8 mouse cellular contexts compared by ENCODE assay signal in genomic region chr4:107923803-107924194, GRCm38 (mm10). TPM values are rescaled to one million over a fixed set of nuclear protein-coding genes. Genes with fewer than 3 reads are reported as not detected.
A peak's percentile ranks its signal among the peaks of the same experiment; 100 is the strongest.
DNase-seq lines count a peak whose midpoint lies in the region; ATAC-seq and TF ChIP-seq lines count a peak whose summit lies in the region.

No protein-coding gene starts in this region.

- H3K27ac ChIP-seq in heart, embryonic 12.5 days (ENCODE audit: poor library complexity, severe bottlenecking) = no peak overlapping the region
- no peak overlapping the region for H3K27ac ChIP-seq in hindbrain, embryonic 12.5 days
- peak overlapping the region; percentile 92 for H3K27ac ChIP-seq in midbrain, embryonic 10.5 days (replicated peaks)

- H3K36me3 ChIP-seq in heart, embryonic 12.5 days = no peaks in the 10 kb centered on the region
- peaks cover 20% of the 10 kb centered on the region for H3K36me3 ChIP-seq in G1E (replicated peaks)
- H3K36me3 ChIP-seq in hindbrain, embryonic 12.5 days = 0 out of 2 replicates have a peak, but pooled peaks cover 6% of the 10 kb centered on the region
- H3K36me3 ChIP-seq in midbrain, embryonic 10.5 days = peaks cover 8% of the 10 kb centered on the region; the same call in 1 of the 2 replicates

- no peaks in the 10 kb centered on the region for H3K27me3 ChIP-seq in heart, embryonic 12.5 days (replicated peaks)
- H3K27me3 ChIP-seq in G1E (ENCODE audit: insufficient read depth, low read length) = peaks cover 6% of the 10 kb centered on the region; the same call in 1 of the 2 replicates
- H3K27me3 ChIP-seq in hindbrain, embryonic 12.5 days = no peaks in the 10 kb centered on the region
- H3K27me3 ChIP-seq in midbrain, embryonic 10.5 days (ENCODE audit: low read depth, poor library complexity, severe bottlenecking) = no peaks in the 10 kb centered on the region

- DNase-seq in heart, adult 8-10 months (ENCODE audit: low spot score) = no peak
- no peak for DNase-seq in G1E (ENCODE audit: low spot score)
- no peak for DNase-seq in midbrain, embryonic 10.5 days (ENCODE audit: low spot score)
- DNase-seq in right cerebral cortex, adult 2 months (ENCODE audit: low spot score in 2 of 2) = no peak
- DNase-seq in layer of hippocampus, adult 18-20 months (ENCODE audit: low spot score in 2 of 2) = no peak
- DNase-seq in left cerebral cortex, postnatal 14 days (ENCODE audit: low spot score in 2 of 2) = no peak

- H3K4me1 ChIP-seq in heart, embryonic 12.5 days (replicated peaks) = peaks cover 27% of the 10 kb centered on the region
- H3K4me1 ChIP-seq in G1E (ENCODE audit: insufficient read depth, low read depth, low read length) = peaks cover 33% of the 10 kb centered on the region
- H3K4me1 ChIP-seq in hindbrain, embryonic 12.5 days = peaks cover 18% of the 10 kb centered on the region
- peaks cover 18% of the 10 kb centered on the region for H3K4me1 ChIP-seq in midbrain, embryonic 10.5 days

- peak overlapping the region; percentile 83 for H3K4me3 ChIP-seq in heart, embryonic 12.5 days
- peak overlapping the region; percentile 93; the same call in 1 of the 2 replicates for H3K4me3 ChIP-seq in G1E (ENCODE audit: low read depth, low read length)
- peak overlapping the region; percentile 76 for H3K4me3 ChIP-seq in hindbrain, embryonic 12.5 days
- peak overlapping the region; percentile 87 for H3K4me3 ChIP-seq in midbrain, embryonic 10.5 days

- 48% methylated on average over 7 of the region's 7 CpGs for WGBS in heart, embryonic 12.5 days
- WGBS in hindbrain, embryonic 12.5 days = 48% methylated on average over 7 of the region's 7 CpGs
- 52% methylated on average over 7 of the region's 7 CpGs for WGBS in midbrain, embryonic 10.5 days

- no peak overlapping the region for H3K9ac ChIP-seq in heart, embryonic 12.5 days
- H3K9ac ChIP-seq in hindbrain, embryonic 12.5 days = peak overlapping the region; percentile 72; the same call in 1 of the 2 replicates

- TF ChIP-seq CTCF in G1E (IDR thresholded peaks at IDR 0.05; ENCODE audit: low read depth, low read length) = no peak

- no peak for ATAC-seq in heart, embryonic 12.5 days (ENCODE audit: insufficient number of reproducible peaks, low FRiP score)
- no peak for ATAC-seq in G1E (ENCODE audit: extremely low read depth, insufficient number of reproducible peaks, low FRiP score, poor library complexity, severe bottlenecking)
- peak; percentile 26; the same call in 1 of the 2 replicates for ATAC-seq in hindbrain, embryonic 12.5 days (ENCODE audit: low FRiP score)

- H3K9me3 ChIP-seq in heart, embryonic 12.5 days (replicated peaks) = no peaks in the 10 kb centered on the region
- H3K9me3 ChIP-seq in G1E (replicated peaks) = no peaks in the 10 kb centered on the region
- H3K9me3 ChIP-seq in hindbrain, embryonic 12.5 days (replicated peaks) = no peaks in the 10 kb centered on the region
- no peaks in the 10 kb centered on the region for H3K9me3 ChIP-seq in midbrain, embryonic 10.5 days (replicated peaks)

- intact Hi-C loops in left cerebral cortex, postnatal 14 days (cut with DNase I) = loop anchor here (10.0 kb wide), 1 partner anchor 291 kb away; the partner anchor contains the start of gene Zyg11a

- H3K4me2 ChIP-seq in heart, embryonic 12.5 days = peak overlapping the region; percentile 85
- peak overlapping the region; percentile 79 for H3K4me2 ChIP-seq in hindbrain, embryonic 12.5 days (replicated peaks)

RNA-seq across cellular contexts. Expression of gene Cpt2, which starts 0.4 kb away (rescaled TPM):
- 56.7 and 58.8 TPM in 2 replicates for polyA plus RNA-seq in heart, embryonic 12.5 days (2016; fragmentation: Nextera tagmentation; extraction: Ambion mirVana)
- total RNA-seq in heart, adult 8-10 months (2022) = 100 to 1,000 TPM; 273 to 347 (median 313) TPM
- 33.5 and 35.8 TPM in 2 replicates for total RNA-seq in G1E (2014; fragmentation: Nextera tagmentation)
- 23.2 and 31.8 TPM in 2 replicates for total RNA-seq in G1E (2017)
- 75.4 and 97.0 TPM in 2 replicates for polyA plus RNA-seq in G1E (2012)
- 26.5 and 28.1 TPM in 2 replicates for polyA plus RNA-seq in hindbrain, embryonic 12.5 days (2016; fragmentation: Nextera tagmentation; extraction: Ambion mirVana)
- 37.4 and 39.1 TPM in 2 replicates for polyA plus RNA-seq in midbrain, embryonic 10.5 days (2016; fragmentation: Nextera tagmentation; extraction: Ambion mirVana)
- 1 to 10 TPM; 6.1 to 9.4 TPM for total RNA-seq in layer of hippocampus, adult 18-20 months (2021)
- 1 to 10 TPM; 7.6 TPM for total RNA-seq in left cerebral cortex, postnatal 14 days (2021)

RNA-seq across cellular contexts. Expression of gene 0610037L13Rik, which starts 34.2 kb away (rescaled TPM):
- 104 and 105 TPM in 2 replicates for polyA plus RNA-seq in heart, embryonic 12.5 days (2016; fragmentation: Nextera tagmentation; extraction: Ambion mirVana)
- total RNA-seq in heart, adult 8-10 months (2022) = 10 to 100 TPM; 46.1 to 56.8 (median 50.3) TPM
- total RNA-seq in G1E (2014; fragmentation: Nextera tagmentation) (50.5 and 58.7 TPM in 2 replicates), G1E (2017) (35.0 and 48.3 TPM in 2 replicates)
- 2.4 and 2.7 TPM in 2 replicates for polyA plus RNA-seq in G1E (2012)
- 106 and 113 TPM in 2 replicates for polyA plus RNA-seq in hindbrain, embryonic 12.5 days (2016; fragmentation: Nextera tagmentation; extraction: Ambion mirVana)
- polyA plus RNA-seq in midbrain, embryonic 10.5 days (2016; fragmentation: Nextera tagmentation; extraction: Ambion mirVana) = 113 TPM in 2 replicates
- total RNA-seq in layer of hippocampus, adult 18-20 months (2021) = 10 to 100 TPM; 67.5 to 68.7 TPM
- 10 to 100 TPM; 57.9 to 59.3 TPM for total RNA-seq in left cerebral cortex, postnatal 14 days (2021)

RNA-seq across cellular contexts. Expression of gene Magoh, which starts 44.2 kb away (rescaled TPM):
- 106 and 114 TPM in 2 replicates for polyA plus RNA-seq in heart, embryonic 12.5 days (2016; fragmentation: Nextera tagmentation; extraction: Ambion mirVana)
- 10 to 100 TPM; 39.3 to 42.4 (median 41.4) TPM for total RNA-seq in heart, adult 8-10 months (2022)
- 149 and 177 TPM in 2 replicates for total RNA-seq in G1E (2014; fragmentation: Nextera tagmentation)
- 338 and 372 TPM in 2 replicates for total RNA-seq in G1E (2017)
- 5.7 and 6.4 TPM in 2 replicates for polyA plus RNA-seq in G1E (2012)
- 173 and 174 TPM in 2 replicates for polyA plus RNA-seq in hindbrain, embryonic 12.5 days (2016; fragmentation: Nextera tagmentation; extraction: Ambion mirVana)
- polyA plus RNA-seq in midbrain, embryonic 10.5 days (2016; fragmentation: Nextera tagmentation; extraction: Ambion mirVana) = 219 and 263 TPM in 2 replicates
- total RNA-seq in layer of hippocampus, adult 18-20 months (2021) = 10 to 100 TPM; 39.4 to 40.3 TPM
- 10 to 100 TPM; 38.0 to 40.0 TPM for total RNA-seq in left cerebral cortex, postnatal 14 days (2021)

RNA-seq across cellular contexts. Expression of gene Slc1a7, which starts 44.3 kb away (rescaled TPM):
- not detected in 2 replicates for polyA plus RNA-seq in heart, embryonic 12.5 days (2016; fragmentation: Nextera tagmentation; extraction: Ambion mirVana)
- total RNA-seq in heart, adult 8-10 months (2022) = under 1 TPM in 3 of 4 experiments, not detected in 1; 0.16 to 0.60 (median 0.41) TPM
- total RNA-seq in G1E (2014; fragmentation: Nextera tagmentation) = not detected in 2 replicates
- 0.11 TPM in 1 of 2 replicates, not detected in the other for total RNA-seq in G1E (2017)
- not detected in 2 replicates for polyA plus RNA-seq in G1E (2012)
- polyA plus RNA-seq in hindbrain, embryonic 12.5 days (2016; fragmentation: Nextera tagmentation; extraction: Ambion mirVana) = 0.08 TPM in 1 of 2 replicates, not detected in the other
- polyA plus RNA-seq in midbrain, embryonic 10.5 days (2016; fragmentation: Nextera tagmentation; extraction: Ambion mirVana) = 0.07 TPM in 1 of 2 replicates, not detected in the other
- not detected for total RNA-seq in layer of hippocampus, adult 18-20 months (2021)
- under 1 TPM in 1 of 2 experiments, not detected in 1; 0.37 TPM for total RNA-seq in left cerebral cortex, postnatal 14 days (2021)

Comparison
In these comparisons a context has a peak if more than half of its experiments do, and no peak if none do; other contexts are left out.
1. RNA of gene Cpt2, which starts 0.4 kb away (total RNA-seq): 273 to 347 TPM in heart, adult 8-10 months; 23.2 to 35.8 TPM in G1E, 6.1 to 9.4 TPM in layer of hippocampus, adult 18-20 months and 7.6 TPM in left cerebral cortex, postnatal 14 days; every median in the first group is over 4 times any median in the second.
2. Peak in every context shown above with its lines, with median percentiles within 50 percentile points of each other: H3K4me3 ChIP-seq.